Mouse (Mus musculus) limb, embryonic 13.5 days (tissue): ENCODE measurements around the gene Tpo. TPM values are rescaled to one million over a fixed set of nuclear protein-coding genes. Genes with fewer than 3 reads are reported as not detected.

Source experiments
- polyA plus RNA-seq: library from polyadenylated mRNA; unstranded; fragments of >200 nt; fragmentation: Nextera tagmentation; extraction: Ambion mirVana; gene quantifications from 2 replicates; pipeline ENCODE4 v1.2.1, GENCODE M21; 2015

Tpo gene
- polyA plus RNA-seq, 1 experiment from 2014 or later: not detected

Other genes starting within 250 kb of the Tpo start
- gene Pxdn, start 195.0 kb downstream of the Tpo start, polyA plus RNA-seq: 124 and 143 TPM in 2 replicates
- gene Sntg2, start 240.8 kb upstream of the Tpo start, polyA plus RNA-seq: 1.9 and 2.0 TPM in 2 replicates